Mouse (Mus musculus): ENCODE results near the gene Bfsp1. TPM values are rescaled to one million over a fixed set of nuclear protein-coding genes. Genes with fewer than 3 reads are reported as not detected.

The Bfsp1 gene
- total RNA-seq, 2 experiments from 2014 or later = 0.98 to 0.99 TPM

- DNase-seq = no peak
Measured at GRCm38 (mm10) chr2:143853447-143853846, 9.5 kb downstream of the Bfsp1 start.

- no peak for DNase-seq
Measured at GRCm38 (mm10) chr2:143852295-143853275, 10.4 kb downstream of the Bfsp1 start.

- DNase-seq = no peak
Measured at GRCm38 (mm10) chr2:143851354-143852221, 11.4 kb downstream of the Bfsp1 start.

GRCm38 (mm10) chr2:143847291-143847690 lies 15.7 kb downstream of the Bfsp1 start:
- DNase-seq = no peak

GRCm38 (mm10) chr2:143846799-143847198 lies 16.2 kb downstream of the Bfsp1 start:
- peak; percentile 28 for DNase-seq

GRCm38 (mm10) chr2:143844779-143845178 lies 18.2 kb downstream of the Bfsp1 start:
- DNase-seq = no peak

- DNase-seq = no peak
Measured at GRCm38 (mm10) chr2:143841536-143841935, 21.4 kb downstream of the Bfsp1 start.

GRCm38 (mm10) chr2:143840895-143841294 lies 22.1 kb downstream of the Bfsp1 start:
- no peak for DNase-seq

- no peak for DNase-seq
Measured at GRCm38 (mm10) chr2:143839458-143839857, 23.5 kb downstream of the Bfsp1 start.

- peak; percentile 60 for DNase-seq
Measured at GRCm38 (mm10) chr2:143838698-143839097, 24.3 kb downstream of the Bfsp1 start.

- peak; percentile 80 for DNase-seq
Measured at GRCm38 (mm10) chr2:143837291-143837701, 25.7 kb downstream of the Bfsp1 start.

- no peak for DNase-seq
Measured at GRCm38 (mm10) chr2:143835820-143836219, 27.2 kb downstream of the Bfsp1 start.

- no peak for DNase-seq
Measured at GRCm38 (mm10) chr2:143834082-143834481, 28.9 kb downstream of the Bfsp1 start.

GRCm38 (mm10) chr2:143832721-143833120 lies 30.3 kb downstream of the Bfsp1 start:
- DNase-seq = no peak

GRCm38 (mm10) chr2:143831645-143832044 lies 31.3 kb downstream of the Bfsp1 start:
- no peak for DNase-seq

- DNase-seq = no peak
Measured at GRCm38 (mm10) chr2:143813461-143813860, 49.5 kb downstream of the Bfsp1 start.

- no peak for DNase-seq
Measured at GRCm38 (mm10) chr2:143812262-143812661, 50.7 kb downstream of the Bfsp1 start.

- peak; percentile 7 for DNase-seq
Measured at GRCm38 (mm10) chr2:143808789-143809188, 54.2 kb downstream of the Bfsp1 start.

GRCm38 (mm10) chr2:143806924-143807664 lies 55.9 kb downstream of the Bfsp1 start:
- no peak for DNase-seq

GRCm38 (mm10) chr2:143806140-143806923 lies 56.6 kb downstream of the Bfsp1 start:
- no peak for DNase-seq

GRCm38 (mm10) chr2:143801097-143801496 lies 61.9 kb downstream of the Bfsp1 start:
- no peak for DNase-seq

Measured in heart, postnatal 4 days (tissue).